Mouse (Mus musculus) T-helper 2 cell (primary cell): Measurements from ENCODE around the gene Arhgef28.

Experiments
- in situ Hi-C: fragments of 300-600 bp; cut with MboI, MseI; formaldehyde crosslinking; loops from one replicate; pipeline ENCODE4 v1.15.1; 2025; ENCODE audit warnings: high pct_unique_total_duplicates

Arhgef28 gene

GRCm38 (mm10) chr13:97923009-97923408 is 283.2 kb downstream of the Arhgef28 start:
- in situ Hi-C loops, result no loop called here

GRCm38 (mm10) chr13:97919590-97919989 is 286.6 kb downstream of the Arhgef28 start:
- in situ Hi-C loops, result no loop called here

DNA sequence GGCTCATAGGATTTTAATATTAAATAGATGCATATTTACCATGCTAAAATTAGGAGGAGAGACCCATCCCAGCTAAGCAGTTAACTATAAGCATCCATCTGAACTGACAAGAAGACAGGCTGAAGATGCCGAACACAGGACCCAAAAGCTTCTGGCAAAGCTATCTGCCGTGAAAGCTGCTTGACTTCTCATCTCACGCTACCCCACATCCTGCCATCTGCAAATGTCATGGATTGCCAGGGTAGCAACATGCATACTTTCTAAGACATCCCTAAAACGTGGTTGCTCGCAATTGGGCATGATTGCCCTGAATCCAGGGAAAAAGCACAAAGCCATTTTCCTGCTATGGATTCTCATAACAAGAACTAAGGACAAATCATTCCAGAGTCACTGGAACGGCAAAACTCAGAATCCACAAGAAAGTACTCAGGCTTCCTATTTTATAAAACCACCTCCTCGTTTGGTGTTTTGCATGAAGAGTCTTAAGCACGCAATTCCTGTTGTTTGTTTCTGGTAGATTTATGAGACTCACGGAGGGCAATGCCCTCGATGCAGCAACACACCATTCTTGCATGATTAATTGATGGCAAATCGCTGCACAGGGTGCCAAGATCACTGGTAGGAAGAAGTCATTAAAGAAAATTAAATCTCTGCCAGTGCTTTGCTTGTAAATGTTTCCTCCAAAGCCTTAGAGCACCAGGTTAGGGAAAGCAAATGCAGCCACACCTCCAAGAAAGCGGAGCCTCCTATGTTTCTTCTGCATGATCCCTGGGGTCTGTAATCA is 287.9 kb downstream of the Arhgef28 start:
- in situ Hi-C loops, result no loop called here

- in situ Hi-C loops, result no loop called here
Observed at GRCm38 (mm10) chr13:97911013-97911412, 295.2 kb downstream of the Arhgef28 start.

GRCm38 (mm10) chr13:97902821-97903220 is 303.4 kb downstream of the Arhgef28 start:
- in situ Hi-C loops, result no loop called here

DNA sequence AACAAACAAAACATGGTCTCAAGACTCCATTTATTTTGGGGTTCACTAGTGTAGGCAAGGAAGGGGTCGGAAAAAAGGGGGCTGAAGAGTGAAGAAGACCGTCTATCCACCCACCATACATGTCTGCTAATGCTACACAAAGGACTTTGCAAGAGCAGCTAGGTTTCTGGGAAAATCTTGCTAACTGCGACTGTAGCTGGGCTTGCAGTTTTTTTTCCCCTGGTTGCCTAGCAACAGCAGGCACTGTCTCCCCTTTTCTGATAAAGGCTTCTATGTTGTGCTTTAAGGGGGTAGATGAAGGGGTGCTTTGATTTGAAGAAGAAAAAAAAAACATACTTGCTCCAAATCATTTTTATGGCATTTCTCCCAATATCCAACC is 305.9 kb downstream of the Arhgef28 start:
- in situ Hi-C loops, result no loop called here

DNA sequence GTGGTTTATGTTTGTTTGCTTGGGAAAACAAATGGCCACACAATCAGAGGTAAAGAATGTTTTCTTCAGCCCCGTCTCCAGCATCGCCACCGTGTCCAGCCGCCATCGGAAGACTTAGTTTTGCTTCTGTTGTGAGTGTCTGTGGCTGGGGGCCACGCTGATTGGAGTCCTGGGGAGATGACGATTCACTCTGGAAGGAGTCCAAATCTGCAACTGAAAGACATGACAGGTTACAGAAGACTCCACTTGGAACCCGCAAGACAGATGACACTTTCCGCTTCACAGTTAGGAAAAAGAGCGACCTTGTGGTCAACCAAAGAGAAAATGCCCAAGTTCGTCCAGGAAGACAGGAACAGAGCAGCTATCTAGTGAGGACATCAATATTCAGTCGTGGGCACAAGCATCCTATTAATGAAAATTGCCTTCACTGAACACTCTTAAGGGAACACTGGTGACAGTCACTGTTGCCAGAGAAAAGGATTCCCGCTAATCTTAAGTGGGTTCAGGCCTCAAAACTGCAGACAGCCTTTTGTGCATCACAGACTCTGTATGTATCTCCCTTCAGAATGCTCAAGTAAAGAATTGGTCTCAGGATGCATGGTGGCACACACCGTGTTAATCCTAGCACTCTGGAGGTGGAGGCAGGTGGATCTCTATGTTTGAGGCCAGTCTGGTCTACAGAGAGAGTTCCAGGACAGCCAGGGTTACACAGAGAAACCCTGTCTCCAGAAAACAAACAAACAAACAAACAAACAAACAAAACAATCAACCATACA is 306.4 kb downstream of the Arhgef28 start:
- in situ Hi-C loops, result no loop called here

DNA sequence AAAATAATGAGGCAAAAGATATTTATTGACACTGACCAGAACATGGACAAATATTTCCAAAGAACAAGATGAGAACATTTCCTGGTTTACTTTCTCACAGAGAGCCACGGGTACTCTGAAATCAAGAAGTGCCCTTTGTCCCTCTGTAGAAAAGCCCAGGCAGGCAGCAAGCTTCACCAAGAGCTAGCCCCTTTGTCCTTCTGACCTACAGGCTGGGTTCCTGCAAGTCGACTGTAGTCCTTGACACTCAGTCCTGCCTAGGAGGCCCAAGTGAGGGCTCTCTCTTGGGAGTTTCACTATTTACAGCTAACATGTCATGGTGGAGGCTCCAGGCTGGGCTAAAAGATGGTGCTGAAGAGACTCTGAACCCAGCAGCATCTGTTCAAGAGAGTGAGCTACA is 307.6 kb downstream of the Arhgef28 start:
- in situ Hi-C loops, result no loop called here

DNA sequence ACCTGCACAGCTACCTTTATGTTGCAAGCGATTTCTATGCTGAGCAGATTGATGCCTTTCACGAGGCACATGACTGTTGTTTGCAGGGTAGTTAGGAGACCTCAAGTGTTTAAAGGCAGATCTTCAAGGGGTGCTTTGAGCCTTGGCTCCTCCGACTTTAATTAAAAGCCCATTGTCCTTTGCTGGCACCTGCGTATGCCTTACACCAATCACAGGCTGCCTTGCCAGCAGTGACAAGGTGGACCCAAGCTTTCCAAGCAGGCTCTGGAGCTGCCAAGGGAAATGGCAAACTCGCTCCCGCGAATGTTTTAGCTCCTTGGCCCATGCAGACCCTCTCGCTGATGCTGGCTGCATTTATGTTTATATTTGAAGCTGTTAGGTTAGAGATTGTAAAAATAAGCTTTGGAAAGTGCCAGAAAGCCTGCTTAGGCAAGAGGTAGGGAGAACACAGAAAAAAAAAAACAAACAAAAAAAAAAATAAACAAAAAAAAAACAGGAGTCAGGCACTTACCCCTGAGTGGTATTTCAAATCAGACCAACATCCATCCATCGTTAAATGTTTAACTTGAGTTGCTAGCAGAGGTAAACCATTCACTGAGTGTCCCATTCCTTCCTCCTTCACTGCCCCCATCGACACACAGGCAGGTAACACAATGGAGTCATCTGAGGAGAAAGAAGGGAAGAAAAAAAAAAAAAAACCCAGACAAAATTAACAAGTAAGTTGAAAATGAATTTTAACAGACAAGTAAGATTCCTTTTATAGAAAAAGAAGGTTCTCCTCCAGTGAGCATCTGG is 313.0 kb downstream of the Arhgef28 start:
- in situ Hi-C loops, result no loop called here

GRCm38 (mm10) chr13:97892089-97892884 is 314.0 kb downstream of the Arhgef28 start:
- in situ Hi-C loops, result no loop called here

- in situ Hi-C loops, result no loop called here
Observed at GRCm38 (mm10) chr13:97888046-97888445, 318.2 kb downstream of the Arhgef28 start.

- in situ Hi-C loops, result no loop called here
Observed at GRCm38 (mm10) chr13:97887558-97887957, 318.7 kb downstream of the Arhgef28 start.

DNA sequence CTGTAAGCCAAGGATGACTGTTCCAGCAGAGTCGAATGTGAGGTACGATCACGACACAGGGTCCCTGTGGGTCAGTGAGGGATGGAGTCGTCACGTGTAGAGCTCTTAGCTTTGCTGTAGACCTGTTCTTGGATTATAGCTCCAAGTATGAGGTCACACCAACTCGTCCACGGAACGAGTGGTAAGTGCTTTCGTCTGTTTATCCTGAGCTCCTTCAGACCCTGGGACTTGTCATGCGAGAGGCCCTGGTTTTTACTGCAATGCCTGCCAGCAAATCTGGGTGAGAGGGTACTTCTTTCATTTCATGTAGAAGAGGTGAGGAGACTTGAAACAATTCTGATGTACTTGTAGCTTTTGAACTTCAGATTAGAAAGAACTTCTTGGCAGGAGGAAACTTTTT is 322.6 kb downstream of the Arhgef28 start:
- in situ Hi-C loops, result no loop called here

DNA sequence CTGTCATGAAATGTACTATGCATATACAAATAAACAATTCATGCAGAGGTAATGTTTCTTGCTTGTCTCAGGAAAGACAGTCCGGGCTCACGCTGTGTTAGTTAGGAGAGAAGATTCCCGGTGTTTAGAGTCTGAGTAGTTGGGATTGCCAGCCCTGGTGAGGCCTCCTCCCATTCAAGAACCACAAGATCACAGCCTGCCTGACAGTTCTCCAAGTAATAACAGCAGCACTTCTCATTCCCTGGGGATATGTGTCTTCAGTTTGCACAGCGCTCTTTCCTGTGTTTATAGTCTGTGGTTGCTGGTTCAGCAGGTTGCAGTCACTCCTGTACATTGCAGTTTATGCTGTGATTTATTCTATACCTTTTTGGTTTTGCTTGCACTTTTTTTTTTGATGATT is 329.8 kb downstream of the Arhgef28 start:
- in situ Hi-C loops, result no loop called here

DNA sequence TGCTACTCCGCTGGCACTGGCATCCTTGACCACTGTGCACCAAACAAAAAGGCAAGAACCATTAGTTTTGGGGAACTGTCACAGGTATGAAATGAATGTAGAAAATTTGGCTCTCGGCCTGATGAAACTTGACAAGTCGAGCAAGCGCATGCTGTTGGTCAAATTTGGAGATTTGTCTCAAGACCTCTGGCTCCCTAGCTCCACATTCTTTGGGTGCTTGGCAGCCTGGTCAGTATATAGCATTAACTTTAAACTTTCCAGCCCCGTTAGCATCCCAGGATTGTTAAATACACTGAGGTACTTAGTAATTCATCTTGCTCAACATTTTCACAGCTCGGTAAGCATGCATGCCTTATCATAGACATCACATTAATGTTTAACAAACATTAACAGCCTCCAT is 330.2 kb downstream of the Arhgef28 start:
- in situ Hi-C loops, result no loop called here

DNA sequence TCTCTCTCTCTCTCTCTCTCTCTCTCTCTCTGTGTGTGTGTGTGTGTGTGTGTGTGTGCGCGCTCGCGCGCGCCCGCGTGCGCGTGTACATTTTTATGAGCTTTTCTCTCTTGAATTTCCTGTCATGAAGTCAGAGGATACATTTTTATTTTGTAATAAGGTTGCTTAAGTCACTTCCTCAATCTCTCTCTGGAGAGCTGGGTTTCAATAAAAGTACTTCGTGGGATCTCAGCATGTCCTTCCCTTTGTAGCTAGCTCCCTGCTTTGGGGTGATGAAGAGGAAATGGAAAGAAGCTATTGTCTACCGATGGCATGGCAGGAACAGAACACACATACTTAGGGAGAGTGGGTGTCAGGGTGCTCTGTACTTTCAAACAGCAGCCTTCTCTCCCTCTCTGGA is 336.8 kb downstream of the Arhgef28 start:
- in situ Hi-C loops, result no loop called here

DNA sequence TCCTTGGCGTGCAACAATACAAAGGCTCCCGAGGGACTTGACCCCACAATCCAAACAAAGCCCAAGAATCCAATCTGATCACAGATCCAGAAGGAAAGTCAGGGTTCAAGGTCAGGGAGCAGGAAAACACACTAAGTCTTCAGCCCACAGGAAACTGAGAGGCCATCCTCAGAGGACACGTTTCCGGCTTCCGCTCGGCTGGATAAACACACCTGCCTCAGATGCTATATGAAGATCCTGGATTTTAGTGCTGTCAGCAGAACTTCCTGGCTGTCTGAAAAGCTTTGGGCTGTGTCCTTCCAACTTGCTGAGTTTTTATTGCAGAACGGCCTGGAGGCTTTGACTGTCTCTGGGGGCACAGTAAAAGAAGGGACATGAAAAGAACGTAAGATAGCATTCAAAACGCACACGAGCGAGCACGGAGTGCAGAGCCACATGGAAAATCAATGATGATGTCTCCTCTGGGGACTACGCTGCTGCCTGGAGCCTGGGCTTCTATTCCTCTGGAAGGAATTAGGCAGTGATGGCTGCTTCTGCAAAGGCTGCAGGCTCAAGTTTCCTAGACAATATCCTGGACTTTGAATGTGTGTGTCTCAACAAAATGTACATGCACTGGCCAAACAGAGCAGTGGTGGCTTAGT is 338.8 kb downstream of the Arhgef28 start:
- in situ Hi-C loops, result no loop called here

- in situ Hi-C loops, result no loop called here
Observed at GRCm38 (mm10) chr13:97859071-97859470, 347.2 kb downstream of the Arhgef28 start.

DNA sequence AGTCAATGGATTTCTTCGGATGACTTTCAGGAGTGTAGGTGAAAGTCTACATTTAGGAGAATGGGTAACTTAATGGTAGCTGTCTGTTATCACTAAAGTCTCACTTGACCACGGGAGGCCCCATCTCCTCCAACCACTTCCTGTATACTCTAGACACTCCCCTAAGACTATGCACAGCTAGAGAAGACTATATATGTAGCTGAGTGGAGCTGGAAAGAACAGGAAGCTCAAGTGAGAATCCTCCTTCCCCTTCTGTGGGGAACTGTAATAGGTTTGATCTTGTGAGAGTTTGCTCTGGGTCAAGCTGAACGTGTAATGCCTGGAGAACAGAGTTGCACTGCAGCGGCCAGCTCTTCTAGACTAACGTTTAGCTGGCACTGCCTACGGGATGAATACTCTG is 348.4 kb downstream of the Arhgef28 start:
- in situ Hi-C loops, result no loop called here

- in situ Hi-C loops, result no loop called here
Observed at GRCm38 (mm10) chr13:97853356-97853968, 352.8 kb downstream of the Arhgef28 start.
